Mouse (Mus musculus) megakaryocyte-erythroid progenitor cell, adult 5-6 weeks (primary cell): ENCODE data around the gene Ccdc92b. TPM values are rescaled to one million over a fixed set of nuclear protein-coding genes. Genes with fewer than 3 reads are reported as not detected.
"Not testable (repeated sequence)": the region's sequence is repeated elsewhere in the genome, so short reads cannot be mapped to it uniquely, and the experiment has no call there.

Experiments
- ATAC-seq: replicated peaks from 2 replicates; pipeline ENCODE4 v1.8.0; 2016; ENCODE audit warnings: mild to moderate bottlenecking, inconsistent platforms; ENCODE audit not compliant: severe bottlenecking, poor library complexity, low FRiP score, low TSS enrichment
- total RNA-seq, 2 experiments: library from RNA; stranded (forward) in 1 of 2; stranded (reverse) in 1 of 2; fragments of 200-1000, 215-1000 nt in 1 of 2; fragments of >200 nt in 1 of 2; fragmentation: Nextera tagmentation in 1 of 2; gene quantifications; 2 replicates each; pipeline ENCODE4 v1.2.3; 2014 to 2017

Gene Ccdc92b
- 0.66 TPM in 1 of 2 replicates, not detected in the other for total RNA-seq (2014; fragmentation: Nextera tagmentation)
- 0.57 TPM in 1 of 2 replicates, not detected in the other for total RNA-seq (2017)

GRCm38 (mm10) chr11:74619201-74619955 is at the start of gene Ccdc92b:
Ccdc92b (plus strand) TSS chr11:74619605.
- peak; percentile 87 for ATAC-seq

GRCm38 (mm10) chr11:74569735-74570134 is 49.7 kb upstream of the Ccdc92b start:
- ATAC-seq: no peak

- peak; percentile 74 for ATAC-seq
These were observed 46.8 kb upstream of the Ccdc92b start for GRCm38 (mm10) chr11:74572459-74573061.

GRCm38 (mm10) chr11:74574768-74575434 is 44.5 kb upstream of the Ccdc92b start:
- peak; percentile 43 for ATAC-seq

- ATAC-seq: peak; percentile 39
These were observed 43.5 kb upstream of the Ccdc92b start for GRCm38 (mm10) chr11:74575940-74576339.

GRCm38 (mm10) chr11:74577068-74577467 is 42.3 kb upstream of the Ccdc92b start:
- ATAC-seq: peak; percentile 52

GRCm38 (mm10) chr11:74581333-74581732 is 38.1 kb upstream of the Ccdc92b start:
- not testable (repeated sequence) for ATAC-seq

- no peak for ATAC-seq
These were observed 36.9 kb upstream of the Ccdc92b start for GRCm38 (mm10) chr11:74582464-74582863.

- ATAC-seq: peak; percentile 41
These were observed 35.5 kb upstream of the Ccdc92b start for GRCm38 (mm10) chr11:74583824-74584349.

GRCm38 (mm10) chr11:74584946-74585723 is 34.3 kb upstream of the Ccdc92b start:
- ATAC-seq: peak; percentile 70

- ATAC-seq: no peak
These were observed 33.0 kb upstream of the Ccdc92b start for GRCm38 (mm10) chr11:74586401-74586800.

GRCm38 (mm10) chr11:74589401-74590238 is 29.8 kb upstream of the Ccdc92b start:
- ATAC-seq: no peak

- ATAC-seq: no peak
These were observed 29.2 kb upstream of the Ccdc92b start for GRCm38 (mm10) chr11:74590239-74590596.

- no peak for ATAC-seq
These were observed 28.7 kb upstream of the Ccdc92b start for GRCm38 (mm10) chr11:74590691-74591090.

GRCm38 (mm10) chr11:74592246-74592645 is 27.2 kb upstream of the Ccdc92b start:
- no peak for ATAC-seq

- no peak for ATAC-seq
These were observed 22.0 kb upstream of the Ccdc92b start for GRCm38 (mm10) chr11:74597283-74597989.

GRCm38 (mm10) chr11:74597990-74598337 is 21.4 kb upstream of the Ccdc92b start:
- ATAC-seq: no peak

GRCm38 (mm10) chr11:74602286-74602685 is 17.1 kb upstream of the Ccdc92b start:
- no peak for ATAC-seq
